8 mouse cellular contexts compared by ENCODE assay signal in genomic region chr9:23083562-23083961, GRCm38 (mm10).
DNase-seq lines count a peak whose midpoint lies in the region; ATAC-seq lines count a peak whose summit lies in the region.

No protein-coding gene starts in this region.

- peak; percentile 93 for ATAC-seq in hindbrain, embryonic 14.5 days (ENCODE audit: low FRiP score)

- H3K4me2 ChIP-seq in hindbrain, embryonic 14.5 days (replicated peaks), result peak overlapping the region; percentile 31

- H3K36me3 ChIP-seq in hindbrain, embryonic 14.5 days (replicated peaks; ENCODE audit: control insufficient read depth, insufficient read depth), result no peaks in the 10 kb centered on the region

- peak; percentile 11 for DNase-seq in WW6 (ENCODE audit: low read depth, low spot score)
- DNase-seq in cerebellum, postnatal 25 days, result peak; percentile 68 to 80
- DNase-seq in gastrocnemius, postnatal 10 days, result peak; percentile 83
- DNase-seq in hindbrain, embryonic 14.5 days (ENCODE audit: low spot score), result peak; percentile 88
- peak; percentile 16 to 44 for DNase-seq in layer of hippocampus, postnatal 25 days (ENCODE audit: extremely low spot score in 1 of 2, low spot score in 1 of 2)
- peak; percentile 83 to 90 for DNase-seq in lung, postnatal 4 days
- DNase-seq in right cerebral cortex, postnatal 14 days, result peak; percentile 60
- no peak for DNase-seq in T-cell, adult 2 months (ENCODE audit: low spot score)

- no peak overlapping the region for H3K9ac ChIP-seq in hindbrain, embryonic 14.5 days

- H3K27ac ChIP-seq in hindbrain, embryonic 14.5 days, result peak overlapping the region; percentile 73

- no peak overlapping the region for H3K4me3 ChIP-seq in hindbrain, embryonic 14.5 days (replicated peaks; ENCODE audit: low read length)

- WGBS in hindbrain, embryonic 14.5 days, result 13% methylated on average over 17 of the region's 17 CpGs

- no peaks in the 10 kb centered on the region for H3K27me3 ChIP-seq in hindbrain, embryonic 14.5 days (ENCODE audit: control insufficient read depth, insufficient read depth, low read length)

- peaks cover 3% of the 10 kb centered on the region; the same call in 1 of the 2 replicates for H3K4me1 ChIP-seq in hindbrain, embryonic 14.5 days (replicated peaks; ENCODE audit: control insufficient read depth, insufficient read depth, low read length)

- H3K9me3 ChIP-seq in hindbrain, embryonic 14.5 days (ENCODE audit: control insufficient read depth, low read length), result no peaks in the 10 kb centered on the region
